ENCODE assay signal across 8 mouse cellular contexts in the genomic region with DNA sequence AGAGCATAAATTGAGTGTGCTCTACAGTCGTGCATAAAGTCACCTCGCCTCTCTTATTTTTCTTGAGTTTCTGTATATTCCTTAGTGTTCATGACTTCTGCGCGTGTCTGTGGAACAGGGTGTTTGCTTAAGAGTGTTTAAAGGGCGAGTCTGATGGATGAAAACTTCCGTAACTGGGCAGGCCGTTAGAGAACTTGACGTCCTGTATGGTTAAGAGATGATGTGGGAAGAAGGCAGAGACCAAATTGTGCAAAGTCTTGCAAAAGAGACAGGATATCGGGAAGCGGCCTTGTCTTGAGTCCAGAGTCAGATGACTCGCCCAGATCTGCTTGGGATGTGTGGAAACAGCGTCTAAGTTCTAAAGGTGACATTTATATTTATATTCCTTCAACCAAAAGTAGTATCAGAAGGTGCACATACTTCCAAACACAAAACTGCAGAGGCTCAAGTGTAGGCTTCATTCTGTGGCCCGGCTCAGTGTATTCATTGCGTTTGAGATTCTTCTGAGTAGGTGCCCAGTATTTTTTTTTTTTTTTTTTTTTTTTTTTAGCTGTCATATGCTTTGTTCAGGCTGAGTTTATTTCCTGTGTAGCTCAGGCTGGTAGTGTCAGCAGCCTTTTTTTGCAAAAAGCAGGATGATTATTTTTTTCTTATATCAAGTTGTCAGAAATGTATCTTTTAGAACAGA. TPM values are rescaled to one million over a fixed set of nuclear protein-coding genes. Genes with fewer than 3 reads are reported as not detected.
A peak's percentile ranks its signal among the peaks of the same experiment; 100 is the strongest.
DNase-seq lines count a peak whose midpoint lies in the region; ATAC-seq and TF ChIP-seq lines count a peak whose summit lies in the region.

No protein-coding gene starts in this region.

- H3K4me2 ChIP-seq in embryonic facial prominence, embryonic 14.5 days (ENCODE audit: low read depth, low read length) = peak overlapping the region; percentile 73
- peak overlapping the region; percentile 84 for H3K4me2 ChIP-seq in limb, embryonic 14.5 days (replicated peaks; ENCODE audit: low read depth, low read length, severe bottlenecking)
- peak overlapping the region; percentile 79 for H3K4me2 ChIP-seq in midbrain, embryonic 15.5 days

- peak overlapping the region; percentile 73 for H3K4me3 ChIP-seq in embryonic facial prominence, embryonic 14.5 days (ENCODE audit: low read depth, low read length)
- H3K4me3 ChIP-seq in limb, embryonic 14.5 days (replicated peaks; ENCODE audit: low read length) = peak overlapping the region; percentile 81
- peak overlapping the region; percentile 84 for H3K4me3 ChIP-seq in midbrain, embryonic 15.5 days

- H3K9me3 ChIP-seq in embryonic facial prominence, embryonic 14.5 days (ENCODE audit: control insufficient read depth, low read length) = no peaks in the 10 kb centered on the region
- no peaks in the 10 kb centered on the region for H3K9me3 ChIP-seq in limb, embryonic 14.5 days (ENCODE audit: control insufficient read depth, low read length)
- H3K9me3 ChIP-seq in midbrain, embryonic 15.5 days = no peaks in the 10 kb centered on the region

- 0 out of 2 replicates have a peak, but pooled peaks cover 6% of the 10 kb centered on the region for H3K4me1 ChIP-seq in embryonic facial prominence, embryonic 14.5 days (ENCODE audit: control insufficient read depth, insufficient read depth, low read length)
- peaks cover 10% of the 10 kb centered on the region; the same call in 1 of the 2 replicates for H3K4me1 ChIP-seq in limb, embryonic 14.5 days (ENCODE audit: control insufficient read depth, insufficient read depth, low read length)
- H3K4me1 ChIP-seq in midbrain, embryonic 15.5 days = peaks cover 19% of the 10 kb centered on the region

- 0 out of 2 replicates have a peak, but pooled peaks cover 9% of the 10 kb centered on the region for H3K36me3 ChIP-seq in embryonic facial prominence, embryonic 14.5 days (ENCODE audit: control insufficient read depth, insufficient read depth, low read length)
- peaks cover 7% of the 10 kb centered on the region for H3K36me3 ChIP-seq in limb, embryonic 14.5 days (ENCODE audit: control insufficient read depth, insufficient read depth, low read length)
- H3K36me3 ChIP-seq in midbrain, embryonic 15.5 days (replicated peaks) = no peaks in the 10 kb centered on the region

- no peaks in the 10 kb centered on the region for H3K27me3 ChIP-seq in embryonic facial prominence, embryonic 14.5 days (replicated peaks; ENCODE audit: control insufficient read depth, insufficient read depth, low read length)
- H3K27me3 ChIP-seq in limb, embryonic 14.5 days (ENCODE audit: control insufficient read depth, insufficient read depth, low read length) = no peaks in the 10 kb centered on the region
- H3K27me3 ChIP-seq in midbrain, embryonic 15.5 days (replicated peaks) = no peaks in the 10 kb centered on the region

- peak overlapping the region; percentile 78 for H3K9ac ChIP-seq in embryonic facial prominence, embryonic 14.5 days (ENCODE audit: low read depth, low read length)
- peak overlapping the region; percentile 80 for H3K9ac ChIP-seq in limb, embryonic 14.5 days (ENCODE audit: low read depth, low read length, severe bottlenecking)
- H3K9ac ChIP-seq in midbrain, embryonic 15.5 days = peak overlapping the region; percentile 80

- peak; percentile 18 to 35 for DNase-seq in urinary bladder, postnatal 36 days (ENCODE audit: low spot score in 2 of 2)
- DNase-seq in urinary bladder, postnatal 4 days (ENCODE audit: low spot score in 2 of 2) = no peak
- peak; percentile 16 for DNase-seq in embryonic facial prominence, embryonic 14.5 days (ENCODE audit: low spot score)
- peak; percentile 6 for DNase-seq in heart, postnatal 4 days
- no peak for DNase-seq in limb, embryonic 14.5 days (ENCODE audit: low spot score)
- no peak for DNase-seq in right cerebral cortex, postnatal 36 days (ENCODE audit: low spot score in 2 of 2)
- DNase-seq in retina, embryonic 14.5 days (ENCODE audit: low spot score) = no peak

- peak overlapping the region; percentile 92 for H3K27ac ChIP-seq in embryonic facial prominence, embryonic 14.5 days (replicated peaks; ENCODE audit: low read depth, low read length)
- H3K27ac ChIP-seq in limb, embryonic 14.5 days (replicated peaks; ENCODE audit: low read depth, low read length) = peak overlapping the region; percentile 89
- peak overlapping the region; percentile 93 for H3K27ac ChIP-seq in midbrain, embryonic 15.5 days

- 17% methylated on average over 14 of the region's 14 CpGs for WGBS in embryonic facial prominence, embryonic 14.5 days
- WGBS in limb, embryonic 14.5 days = 25% methylated on average over 14 of the region's 14 CpGs
- 16% methylated on average over 14 of the region's 14 CpGs for WGBS in midbrain, embryonic 15.5 days

- no peak for ATAC-seq in embryonic facial prominence, embryonic 14.5 days (ENCODE audit: low read depth)
- no peak for ATAC-seq in limb, embryonic 14.5 days (ENCODE audit: low FRiP score, low read depth)
- ATAC-seq in midbrain, embryonic 15.5 days (replicated peaks) = no peak

- TF ChIP-seq POLR2A in limb, embryonic 14.5 days (IDR thresholded peaks at IDR 0.05; ENCODE audit: borderline replicate concordance, extremely low read depth, insufficient read depth, insufficient read length) = no peak

RNA-seq across cellular contexts. Expression of gene Tmem87b, which starts 1.2 kb away (rescaled TPM):
- 26.8 and 28.4 TPM in 2 replicates for polyA plus RNA-seq in embryonic facial prominence, embryonic 14.5 days (2014; fragmentation: Nextera tagmentation; extraction: Ambion mirVana)
- 10 to 100 TPM; 24.5 to 24.6 TPM for total RNA-seq in heart, postnatal 4 days (2021)
- polyA plus RNA-seq in limb, embryonic 14.5 days (2012; rRNA removed) = 28.3 and 28.4 TPM in 2 replicates
- 26.9 TPM in 2 replicates for polyA plus RNA-seq in limb, embryonic 14.5 days (2014; fragmentation: Nextera tagmentation; extraction: Ambion mirVana)
- 36.8 and 38.9 TPM in 2 replicates for polyA plus RNA-seq in midbrain, embryonic 15.5 days (2015; fragmentation: Nextera tagmentation; extraction: Ambion mirVana)

RNA-seq across cellular contexts. Expression of gene Fbln7, which starts 43.7 kb away (rescaled TPM):
- polyA plus RNA-seq in embryonic facial prominence, embryonic 14.5 days (2014; fragmentation: Nextera tagmentation; extraction: Ambion mirVana) = 9.1 and 9.8 TPM in 2 replicates
- total RNA-seq in heart, postnatal 4 days (2021) = under 1 TPM; 0.54 to 0.74 TPM
- polyA plus RNA-seq in limb, embryonic 14.5 days (2012; rRNA removed) = 15.0 and 18.7 TPM in 2 replicates
- polyA plus RNA-seq in limb, embryonic 14.5 days (2014; fragmentation: Nextera tagmentation; extraction: Ambion mirVana) = 6.8 and 8.9 TPM in 2 replicates
- 1.9 and 2.2 TPM in 2 replicates for polyA plus RNA-seq in midbrain, embryonic 15.5 days (2015; fragmentation: Nextera tagmentation; extraction: Ambion mirVana)

Comparison
In these comparisons a context has a peak if more than half of its experiments do, and no peak if none do; other contexts are left out.
1. DNase-seq: peak in urinary bladder, postnatal 36 days (2 of 2), embryonic facial prominence, embryonic 14.5 days (single experiment) and heart, postnatal 4 days (single experiment); none in urinary bladder, postnatal 4 days (0 of 2), limb, embryonic 14.5 days (single experiment), right cerebral cortex, postnatal 36 days (0 of 2) and retina, embryonic 14.5 days (single experiment).
2. Peak in every context shown above with its lines, with median percentiles within 50 percentile points of each other: H3K27ac ChIP-seq, H3K4me2 ChIP-seq, H3K4me3 ChIP-seq and H3K9ac ChIP-seq.